Mouse (Mus musculus) hindbrain, embryonic 14.5 days (tissue): ENCODE data around the gene Msi2. TPM values are rescaled to one million over a fixed set of nuclear protein-coding genes. Genes with fewer than 3 reads are reported as not detected.

Experiments used
- ATAC-seq: fragments of 200-750 bp; cut with Nextera tagmentation; 2 replicates; pipeline ENCODE4 v1.8.0; 2017; ENCODE audit warnings: moderate number of reproducible peaks, mild to moderate bottlenecking, moderate TSS enrichment, moderate library complexity; ENCODE audit not compliant: low FRiP score
- DNase-seq: peaks from one replicate; pipeline ENCODE4 v3.0.0-alpha.2; 2015; ENCODE audit warnings: low spot score
- H3K27ac ChIP-seq: fragments of 300-500 bp; sonication (generic); 2 replicates; pipeline ENCODE4 v1.5.1; 2014; ENCODE audit warnings: mild to moderate bottlenecking, moderate library complexity
- H3K27me3 ChIP-seq: fragments of 300-500 bp; sonication (generic); 2 replicates; pipeline ENCODE4 v1.6.1; 2014; ENCODE audit warnings: mild to moderate bottlenecking, low read length, mixed read lengths; ENCODE audit not compliant: control insufficient read depth, insufficient read depth
- H3K36me3 ChIP-seq: fragments of 300-500 bp; sonication (generic); replicated peaks from 2 replicates; pipeline ENCODE4 v1.6.1; 2014; ENCODE audit not compliant: control insufficient read depth, insufficient read depth
- H3K4me1 ChIP-seq: fragments of 300-500 bp; sonication (generic); replicated peaks from 2 replicates; pipeline ENCODE4 v1.6.1; 2014; ENCODE audit warnings: antibody characterized with exemption, low read length, mixed read lengths; ENCODE audit not compliant: control insufficient read depth, insufficient read depth
- H3K4me2 ChIP-seq: fragments of 300-500 bp; sonication (generic); replicated peaks from 2 replicates; pipeline ENCODE4 v1.6.1; 2014; ENCODE audit warnings: mild to moderate bottlenecking, moderate library complexity
- H3K4me3 ChIP-seq: fragments of 300-500 bp; sonication (generic); replicated peaks from 2 replicates; pipeline ENCODE4 v1.5.1; 2014; ENCODE audit warnings: mild to moderate bottlenecking, low read length
- H3K9ac ChIP-seq: fragments of 300-500 bp; sonication (generic); 2 replicates; pipeline ENCODE4 v1.6.1; 2014
- H3K9me3 ChIP-seq: fragments of 300-500 bp; sonication (generic); 2 replicates; pipeline ENCODE4 v1.6.1; 2016; ENCODE audit warnings: low read length; ENCODE audit not compliant: control insufficient read depth
- WGBS: fragments of 180-500 bp; shearing (Covaris S2); extraction: QIAGEN DNeasy Blood & Tissue Kit; methylation state at CpG from one replicate; pipeline ENCODE4 v1.1.7; 2014; 5-methylcytosine and 5-hydroxymethylcytosine counted together
- polyA plus RNA-seq: library from polyadenylated mRNA; unstranded; fragments of >200 nt; fragmentation: Nextera tagmentation; extraction: Ambion mirVana; gene quantifications from 2 replicates; pipeline ENCODE4 v1.2.1, GENCODE M21; 2014

Gene Msi2
- 22.4 and 26.5 TPM in 2 replicates for polyA plus RNA-seq

- Histone ChIP-seq H3K4me3 (peak within 1 kb of the TSS; percentile 94), H3K9ac (peak within 1 kb of the TSS; percentile 97), H3K4me1 (peaks cover 38% of the 10 kb centered on the region), H3K9me3 (no peaks in the 10 kb centered on the region), H3K27ac (peak within 1 kb of the TSS; percentile 96), H3K36me3 (0 out of 2 replicates have a peak, but pooled peaks cover 6% of the 10 kb centered on the region), H3K4me2 (peak within 1 kb of the TSS; percentile 95), H3K27me3 (no peaks in the 10 kb centered on the region)
- 1% methylated on average over 44 of the region's 84 CpGs for WGBS
- peak; percentile 84 for ATAC-seq
- DNase-seq, result peak; percentile 92
Measured at GRCm38 (mm10) chr11:88718050-88718765, at the start of gene Msi2. Gene Msi2 (minus strand): TSS chr11:88718513.

- Histone ChIP-seq H3K4me2 (no peak overlapping the region), H3K27me3 (no peaks in the 10 kb centered on the region), H3K27ac (no peak overlapping the region), H3K36me3 (no peaks in the 10 kb centered on the region), H3K9me3 (no peaks in the 10 kb centered on the region), H3K4me3 (no peak overlapping the region), H3K4me1 (no peaks in the 10 kb centered on the region), H3K9ac (0 out of 2 replicates have a peak overlapping the region, but pooled peaks have one; percentile 10)
- 59% methylated on average over 7 of the region's 7 CpGs for WGBS
- ATAC-seq (no peak), DNase-seq (no peak)
Measured at GRCm38 (mm10) chr11:88765635-88766034, 47.3 kb upstream of the Msi2 start.

GRCm38 (mm10) chr11:88763371-88763770, 45.1 kb upstream of the Msi2 start:
- Histone ChIP-seq H3K9me3 (no peaks in the 10 kb centered on the region), H3K36me3 (no peaks in the 10 kb centered on the region), H3K9ac (no peak overlapping the region), H3K27me3 (no peaks in the 10 kb centered on the region), H3K27ac (no peak overlapping the region), H3K4me2 (no peak overlapping the region), H3K4me3 (no peak overlapping the region), H3K4me1 (no peaks in the 10 kb centered on the region)
- DNase-seq (no peak), ATAC-seq (no peak)
- WGBS, result 92% methylated on average over 13 of the region's 13 CpGs

- Histone ChIP-seq H3K9ac (no peak overlapping the region), H3K4me3 (no peak overlapping the region), H3K36me3 (no peaks in the 10 kb centered on the region), H3K4me2 (no peak overlapping the region), H3K27ac (no peak overlapping the region), H3K4me1 (no peaks in the 10 kb centered on the region), H3K9me3 (no peaks in the 10 kb centered on the region), H3K27me3 (no peaks in the 10 kb centered on the region)
- 77% methylated on average over 8 of the region's 8 CpGs for WGBS
- no peak for ATAC-seq
- DNase-seq, result no peak
Measured at GRCm38 (mm10) chr11:88759501-88759900, 41.2 kb upstream of the Msi2 start.

- Histone ChIP-seq H3K36me3 (no peaks in the 10 kb centered on the region), H3K9ac (no peak overlapping the region), H3K4me3 (no peak overlapping the region), H3K9me3 (no peaks in the 10 kb centered on the region), H3K4me1 (no peaks in the 10 kb centered on the region), H3K27ac (no peak overlapping the region), H3K27me3 (no peaks in the 10 kb centered on the region), H3K4me2 (no peak overlapping the region)
- DNase-seq (no peak), ATAC-seq (no peak)
- WGBS, result 48% methylated on average over 6 of the region's 6 CpGs
Measured at GRCm38 (mm10) chr11:88758402-88758801, 40.1 kb upstream of the Msi2 start.

- no peak for ATAC-seq
- Histone ChIP-seq H3K27me3 (no peaks in the 10 kb centered on the region), H3K4me1 (no peaks in the 10 kb centered on the region), H3K9me3 (no peaks in the 10 kb centered on the region), H3K4me2 (no peak overlapping the region), H3K9ac (no peak overlapping the region), H3K4me3 (no peak overlapping the region), H3K27ac (no peak overlapping the region), H3K36me3 (no peaks in the 10 kb centered on the region)
- WGBS, result 85% methylated on average over 12 of the region's 12 CpGs
- no peak for DNase-seq
Measured at GRCm38 (mm10) chr11:88745306-88745705, 27.0 kb upstream of the Msi2 start.

- Histone ChIP-seq H3K4me1 (no peaks in the 10 kb centered on the region), H3K36me3 (no peaks in the 10 kb centered on the region), H3K4me3 (no peak overlapping the region), H3K9me3 (no peaks in the 10 kb centered on the region), H3K27me3 (no peaks in the 10 kb centered on the region), H3K9ac (no peak overlapping the region), H3K4me2 (no peak overlapping the region), H3K27ac (no peak overlapping the region)
- ATAC-seq, result no peak
- no peak for DNase-seq
- 90% methylated on average over 13 of the region's 13 CpGs for WGBS
Measured at GRCm38 (mm10) chr11:88739574-88740295, 21.4 kb upstream of the Msi2 start.

- Histone ChIP-seq H3K27me3 (no peaks in the 10 kb centered on the region), H3K4me3 (no peak overlapping the region), H3K9me3 (no peaks in the 10 kb centered on the region), H3K9ac (no peak overlapping the region), H3K27ac (0 out of 2 replicates have a peak overlapping the region, but pooled peaks have one; percentile 12), H3K4me1 (peaks cover 6% of the 10 kb centered on the region), H3K36me3 (no peaks in the 10 kb centered on the region), H3K4me2 (no peak overlapping the region)
- WGBS, result 34% methylated on average over 5 of the region's 5 CpGs
- DNase-seq (no peak), ATAC-seq (no peak)
Measured at GRCm38 (mm10) chr11:88729363-88729762, 11.1 kb upstream of the Msi2 start.

GRCm38 (mm10) chr11:88728508-88728890, 10.2 kb upstream of the Msi2 start:
- no peak for ATAC-seq
- no peak overlapping the region for H3K9ac ChIP-seq
- WGBS, result 3% methylated on average over 6 of the region's 6 CpGs

More at GRCm38 (mm10) chr11:88728508-88728890, 10.2 kb upstream of the Msi2 start:
- Histone ChIP-seq H3K27me3 (no peaks in the 10 kb centered on the region), H3K4me1 (peaks cover 6% of the 10 kb centered on the region), H3K27ac (peak overlapping the region; percentile 44; the same call in 1 of the 2 replicates), H3K4me3 (no peak overlapping the region), H3K9me3 (no peaks in the 10 kb centered on the region), H3K36me3 (no peaks in the 10 kb centered on the region), H3K4me2 (no peak overlapping the region)
- DNase-seq, result peak; percentile 84
